Mouse (Mus musculus): ENCODE results near the gene Tmem140.

Tmem140 gene

GRCm38 (mm10) chr6:34907696-34908260 is 44.8 kb downstream of the Tmem140 start:
- no peak for DNase-seq (ENCODE audit: inconsistent ontology term)

- DNase-seq (ENCODE audit: inconsistent ontology term): no peak
Measured at GRCm38 (mm10) chr6:34909631-34910345, 46.8 kb downstream of the Tmem140 start.

GRCm38 (mm10) chr6:34910371-34911219 is 47.6 kb downstream of the Tmem140 start, which contains the start of gene Wdr91:
TSS of gene Wdr91 (minus strand) at chr6:34910876.
- peak; percentile 96 for DNase-seq (ENCODE audit: inconsistent ontology term)

- DNase-seq (ENCODE audit: inconsistent ontology term): no peak
Measured at GRCm38 (mm10) chr6:34913341-34914040, 50.5 kb downstream of the Tmem140 start.

GRCm38 (mm10) chr6:34914462-34914861 is 51.5 kb downstream of the Tmem140 start:
- no peak for DNase-seq (ENCODE audit: inconsistent ontology term)

- no peak for DNase-seq (ENCODE audit: inconsistent ontology term)
Measured at GRCm38 (mm10) chr6:34919146-34919545, 56.2 kb downstream of the Tmem140 start.

- DNase-seq (ENCODE audit: inconsistent ontology term): no peak
Measured at GRCm38 (mm10) chr6:34919956-34920355, 57.0 kb downstream of the Tmem140 start, which contains the start of gene Stra8. TSS of gene Stra8 (plus strand) at chr6:34920163.

GRCm38 (mm10) chr6:34920631-34921030 is 57.7 kb downstream of the Tmem140 start:
- no peak for DNase-seq (ENCODE audit: inconsistent ontology term)

- DNase-seq (ENCODE audit: inconsistent ontology term): peak; percentile 26
Measured at GRCm38 (mm10) chr6:34921941-34922340, 59.0 kb downstream of the Tmem140 start.

All from Muller cell, postnatal 12 days (primary cell).